Mouse (Mus musculus) hindbrain, postnatal 0 days (tissue): ENCODE results near the gene Ssbp2. TPM values are rescaled to one million over a fixed set of nuclear protein-coding genes. Genes with fewer than 3 reads are reported as not detected.

Experiments used
- ATAC-seq: fragments of 200-750 bp; cut with Nextera tagmentation; 2 replicates; pipeline ENCODE4 v1.8.0; 2017; ENCODE audit warnings: mild to moderate bottlenecking, moderate TSS enrichment, moderate library complexity
- DNase-seq: peaks from one replicate; pipeline ENCODE4 v3.0.0-alpha.2; 2015; ENCODE audit warnings: low spot score
- H3K27ac ChIP-seq: fragments of 300-500 bp; sonication (generic); 2 replicates; pipeline ENCODE4 v1.5.1; 2014; ENCODE audit warnings: mild to moderate bottlenecking
- H3K27me3 ChIP-seq: fragments of 300-500 bp; sonication (generic); 2 replicates; pipeline ENCODE4 v1.6.1; 2014; ENCODE audit warnings: low read length, mixed read lengths; ENCODE audit not compliant: insufficient read depth
- H3K36me3 ChIP-seq: fragments of 300-500 bp; sonication (generic); 2 replicates; pipeline ENCODE4 v1.6.1; 2014; ENCODE audit warnings: low read length, mixed read lengths; ENCODE audit not compliant: insufficient read depth
- H3K4me1 ChIP-seq: fragments of 300-500 bp; sonication (generic); 2 replicates; pipeline ENCODE4 v1.6.1; 2014; ENCODE audit warnings: antibody characterized with exemption, low read length, mixed read lengths; ENCODE audit not compliant: insufficient read depth
- H3K4me2 ChIP-seq: fragments of 300-500 bp; sonication (generic); 2 replicates; pipeline ENCODE4 v1.6.1; 2014; ENCODE audit warnings: low read depth, mild to moderate bottlenecking, low read length, moderate library complexity, mixed read lengths
- H3K4me3 ChIP-seq: fragments of 300-500 bp; sonication (generic); 2 replicates; pipeline ENCODE4 v1.5.1; 2014; ENCODE audit warnings: low read length
- H3K9ac ChIP-seq: fragments of 300-500 bp; sonication (generic); replicated peaks from 2 replicates; pipeline ENCODE4 v1.6.1; 2014; ENCODE audit warnings: mild to moderate bottlenecking, low read length, moderate library complexity, mixed read lengths
- H3K9me3 ChIP-seq: fragments of 300-500 bp; sonication (generic); 2 replicates; pipeline ENCODE4 v1.6.1; 2016; ENCODE audit warnings: low read length, mixed read lengths
- CTCF ChIP-seq: IDR thresholded peaks from 2 replicates; pipeline ENCODE4 v1.5.1; 2016; ENCODE audit warnings: antibody characterized with exemption, control low read depth, low read depth
- WGBS: fragments of 180-500 bp; shearing (Covaris S2); extraction: QIAGEN DNeasy Blood & Tissue Kit; methylation state at CpG from one replicate; pipeline ENCODE4 v1.1.7; 2014; 5-methylcytosine and 5-hydroxymethylcytosine counted together
- polyA plus RNA-seq: library from polyadenylated mRNA; unstranded; fragments of >200 nt; fragmentation: Nextera tagmentation; extraction: Ambion mirVana; gene quantifications from 2 replicates; pipeline ENCODE4 v1.2.1, GENCODE M21; 2015
- total RNA-seq: library from RNA; depleted of rRNA; stranded (reverse); fragments of >200 nt; gene quantifications from 2 replicates; pipeline ENCODE4 v1.2.3, GENCODE M21; 2014

The Ssbp2 gene
- total and polyA plus RNA-seq, 2 experiments from 2014 or later = 105 to 140 TPM

- H3K36me3 ChIP-seq = no peaks in the 10 kb centered on the region
- H3K9ac ChIP-seq = no peak overlapping the region
- H3K27me3 ChIP-seq = no peaks in the 10 kb centered on the region
- 41% methylated on average over 12 of the region's 12 CpGs for WGBS
- H3K9me3 ChIP-seq = no peaks in the 10 kb centered on the region
- DNase-seq (peak; percentile 20), ATAC-seq (peak; percentile 46; the same call in 1 of the 2 replicates)
- TF ChIP-seq CTCF = no peak
- peak overlapping the region; percentile 29; the same call in 1 of the 2 replicates for H3K27ac ChIP-seq
- 0 out of 2 replicates have a peak overlapping the region, but pooled peaks have one; percentile 18 for H3K4me2 ChIP-seq
- 0 out of 2 replicates have a peak, but pooled peaks cover 4% of the 10 kb centered on the region for H3K4me1 ChIP-seq
- no peak overlapping the region for H3K4me3 ChIP-seq
These were observed 28.4 kb upstream of the Ssbp2 start for GRCm38 (mm10) chr13:91431392-91432355.

DNA sequence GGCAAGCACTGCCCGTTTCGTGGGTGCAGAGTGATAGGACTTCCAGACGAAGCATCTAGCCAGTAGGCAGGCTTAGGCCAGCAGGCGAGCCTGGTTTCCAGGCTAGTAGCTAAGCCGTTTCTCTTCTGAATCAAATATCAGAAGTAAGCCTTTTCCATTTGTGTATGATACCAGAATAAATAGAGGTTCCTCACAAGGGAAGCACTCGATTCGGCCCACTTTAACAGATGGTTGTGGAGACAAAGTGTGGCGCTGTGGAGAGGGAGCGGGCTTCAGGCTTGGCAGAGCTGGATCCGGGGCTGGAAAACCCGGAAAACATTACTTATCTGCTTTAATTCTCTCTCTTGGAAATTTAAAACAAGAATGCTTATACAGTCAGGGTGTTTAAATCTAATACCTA lies 27.1 kb upstream of the Ssbp2 start:
- H3K4me1 ChIP-seq = 0 out of 2 replicates have a peak, but pooled peaks cover 4% of the 10 kb centered on the region
- H3K36me3 ChIP-seq = no peaks in the 10 kb centered on the region
- TF ChIP-seq CTCF = no peak
- H3K27ac ChIP-seq = no peak overlapping the region
- H3K9me3 ChIP-seq = no peaks in the 10 kb centered on the region
- ATAC-seq (no peak), DNase-seq (no peak)
- WGBS = 71% methylated on average over 11 of the region's 11 CpGs
- H3K4me2 ChIP-seq = no peak overlapping the region
- no peak overlapping the region for H3K9ac ChIP-seq
- no peaks in the 10 kb centered on the region for H3K27me3 ChIP-seq
- H3K4me3 ChIP-seq = no peak overlapping the region

DNA sequence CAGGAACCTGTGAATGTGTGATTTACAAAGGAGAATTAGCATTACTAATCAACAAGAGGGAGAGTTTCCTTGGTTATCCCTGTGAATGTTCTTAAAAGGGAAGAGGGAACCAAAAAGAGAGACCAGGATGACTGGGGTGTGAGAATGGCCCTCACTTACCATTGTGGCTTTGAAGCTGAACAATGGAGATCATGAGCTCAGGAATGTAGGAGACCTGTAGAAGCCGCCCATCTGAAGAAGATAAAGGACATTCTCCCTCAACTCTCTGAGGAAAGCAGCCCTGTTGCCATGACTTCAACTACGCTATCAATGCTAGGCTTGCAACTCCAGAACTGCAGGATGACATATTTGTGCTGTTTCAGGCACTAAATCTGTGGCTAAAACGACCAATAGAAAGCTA lies 22.2 kb upstream of the Ssbp2 start:
- Histone ChIP-seq H3K4me2 (no peak overlapping the region), H3K4me3 (no peak overlapping the region), H3K27me3 (no peaks in the 10 kb centered on the region), H3K27ac (no peak overlapping the region), H3K36me3 (no peaks in the 10 kb centered on the region), H3K9ac (no peak overlapping the region), H3K9me3 (no peaks in the 10 kb centered on the region), H3K4me1 (no peaks in the 10 kb centered on the region)
- TF ChIP-seq CTCF = no peak
- no peak for DNase-seq
- no peak for ATAC-seq
- 69% methylated on average over 3 of the region's 3 CpGs for WGBS

- Histone ChIP-seq H3K9ac (no peak overlapping the region), H3K4me2 (no peak overlapping the region), H3K36me3 (no peaks in the 10 kb centered on the region), H3K4me3 (no peak overlapping the region), H3K4me1 (no peaks in the 10 kb centered on the region), H3K9me3 (no peaks in the 10 kb centered on the region), H3K27ac (no peak overlapping the region), H3K27me3 (no peaks in the 10 kb centered on the region)
- no peak for TF ChIP-seq CTCF
- ATAC-seq (no peak), DNase-seq (no peak)
- WGBS = 93% methylated on average over 5 of the region's 5 CpGs
These were observed 18.6 kb upstream of the Ssbp2 start for GRCm38 (mm10) chr13:91441476-91441875.

GRCm38 (mm10) chr13:91446728-91447127 lies 13.4 kb upstream of the Ssbp2 start:
- no peak overlapping the region for H3K27ac ChIP-seq
- no peak for TF ChIP-seq CTCF
- no peak overlapping the region for H3K4me3 ChIP-seq
- H3K36me3 ChIP-seq = no peaks in the 10 kb centered on the region
- H3K27me3 ChIP-seq = no peaks in the 10 kb centered on the region
- no peak overlapping the region for H3K9ac ChIP-seq
- DNase-seq (no peak), ATAC-seq (no peak)
- 84% methylated on average over 2 of the region's 2 CpGs for WGBS
- no peaks in the 10 kb centered on the region for H3K4me1 ChIP-seq
- no peak overlapping the region for H3K4me2 ChIP-seq
- H3K9me3 ChIP-seq = no peaks in the 10 kb centered on the region

DNA sequence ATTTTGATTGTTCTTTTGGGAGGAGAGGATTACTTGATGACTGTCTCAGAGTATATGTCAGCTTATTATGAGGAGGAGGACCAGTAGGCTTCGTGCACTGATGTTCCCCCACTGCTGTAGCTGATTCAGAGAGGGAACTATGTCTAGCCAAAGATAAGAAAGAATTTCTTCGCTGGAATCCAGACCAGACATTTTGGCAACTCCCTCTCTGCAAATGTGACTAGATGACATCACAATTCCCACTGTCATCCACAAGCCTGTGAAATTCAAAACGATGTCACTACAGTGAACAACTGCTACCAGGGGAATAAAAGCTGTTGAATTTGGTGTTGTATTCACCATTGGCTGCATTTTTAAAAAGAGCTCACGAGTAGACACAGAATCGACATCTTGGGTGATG lies 11.1 kb upstream of the Ssbp2 start:
- no peak overlapping the region for H3K27ac ChIP-seq
- WGBS = 68% methylated on average over 5 of the region's 5 CpGs
- H3K4me2 ChIP-seq = no peak overlapping the region
- no peaks in the 10 kb centered on the region for H3K4me1 ChIP-seq
- no peaks in the 10 kb centered on the region for H3K27me3 ChIP-seq
- no peak overlapping the region for H3K9ac ChIP-seq
- no peak for TF ChIP-seq CTCF
- DNase-seq (no peak), ATAC-seq (no peak)
- no peaks in the 10 kb centered on the region for H3K36me3 ChIP-seq
- H3K4me3 ChIP-seq = no peak overlapping the region
- no peaks in the 10 kb centered on the region for H3K9me3 ChIP-seq
